Mouse (Mus musculus): Measurements from ENCODE around the gene Ralgps1. TPM values are rescaled to one million over a fixed set of nuclear protein-coding genes. Genes with fewer than 3 reads are reported as not detected.

The Ralgps1 gene
- polyA plus RNA-seq (2014; fragmentation: Illumina TruSeq; extraction: RNeasy Lipid Tissue Mini Kit (QIAGEN cat#74804)), result 6.4 TPM

DNA sequence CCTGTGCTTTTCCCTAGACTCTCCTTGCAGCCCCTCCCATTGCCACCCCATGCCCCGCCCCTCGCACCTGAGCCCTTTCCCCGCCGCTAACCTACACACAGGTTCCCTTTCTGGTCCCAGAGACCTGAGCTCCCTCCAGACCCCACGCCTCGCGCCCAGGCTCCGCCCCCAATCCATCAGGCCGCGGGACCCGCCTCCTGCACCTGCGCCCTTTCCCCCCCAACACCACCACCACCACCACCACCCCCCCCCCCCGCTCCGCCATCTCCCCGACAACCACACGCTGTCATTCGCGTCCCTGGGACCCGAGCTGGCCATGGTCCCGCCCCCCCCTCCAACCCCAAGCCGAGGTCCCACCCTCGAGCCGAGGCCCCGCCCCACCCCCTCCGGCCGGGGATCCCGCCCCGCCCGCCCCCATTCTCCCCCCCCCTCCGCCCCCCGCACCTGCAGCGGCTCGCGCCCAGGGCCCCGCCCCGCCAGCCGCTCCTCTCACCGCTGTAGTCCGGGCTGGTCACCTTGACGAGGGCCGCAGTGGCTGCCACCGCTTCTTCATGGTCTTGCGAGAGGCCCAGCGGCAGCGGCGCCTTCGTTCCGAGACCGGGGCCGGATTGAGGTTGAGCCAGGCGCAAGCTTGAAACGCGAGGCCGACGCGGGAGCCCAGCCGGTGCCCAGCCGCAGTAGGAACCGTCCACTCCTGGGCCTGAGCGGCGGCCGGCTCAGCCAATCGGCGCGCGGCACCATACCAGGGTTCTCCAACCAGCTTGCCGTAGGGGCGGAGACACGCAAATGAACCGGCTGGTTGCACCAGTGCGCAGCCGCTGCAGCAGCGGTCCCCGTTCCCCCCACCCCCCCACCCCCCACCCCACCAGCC is at the start of gene Ralgps1:
TSS of gene Ralgps1 (minus strand) at position 710 of the 871 bp plus-strand sequence.

DNA sequence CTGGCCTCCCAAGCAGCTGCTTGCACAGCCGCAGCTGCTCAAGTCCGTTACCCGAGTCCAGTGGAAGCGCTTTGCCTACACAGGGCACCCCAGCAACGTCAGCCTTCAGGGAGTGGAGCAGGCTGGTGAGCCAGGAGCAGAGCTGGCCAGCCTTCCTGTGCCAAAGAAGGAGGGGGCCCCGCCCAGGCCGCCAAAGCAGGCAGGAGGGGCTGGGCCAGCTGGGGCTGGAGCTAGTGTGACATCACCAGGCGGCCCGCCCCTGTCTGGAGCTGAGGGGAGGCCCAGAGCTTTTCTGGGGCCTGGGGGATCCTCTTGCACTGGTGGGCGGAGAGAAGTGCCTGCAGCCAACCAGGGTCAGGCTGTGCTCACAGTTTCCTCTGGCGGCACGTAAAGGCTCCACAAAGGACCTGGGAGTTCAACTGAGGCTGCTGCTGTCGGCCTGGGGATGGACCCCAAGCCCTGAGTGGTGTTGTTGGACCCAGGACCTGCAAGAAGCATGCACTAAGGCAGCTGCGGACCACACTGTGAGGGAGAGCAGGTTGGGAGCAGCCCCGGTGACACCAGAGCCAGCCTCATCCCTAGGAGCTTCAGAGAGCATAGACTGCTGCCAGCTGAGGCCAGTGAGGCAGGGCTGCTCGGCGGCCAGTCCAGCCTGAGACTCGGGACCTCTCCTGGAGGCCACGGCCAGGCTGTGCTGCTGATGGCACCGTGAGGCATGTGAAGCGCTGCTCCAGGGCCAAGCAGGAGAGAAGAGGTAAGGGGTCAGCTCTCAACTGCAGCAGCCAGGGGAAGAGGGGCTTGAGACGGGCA is 155.4 kb downstream of the Ralgps1 start, which contains the start of gene Angptl2:
TSS of gene Angptl2 (plus strand) at position 370 of the 810 bp plus-strand sequence.

DNA sequence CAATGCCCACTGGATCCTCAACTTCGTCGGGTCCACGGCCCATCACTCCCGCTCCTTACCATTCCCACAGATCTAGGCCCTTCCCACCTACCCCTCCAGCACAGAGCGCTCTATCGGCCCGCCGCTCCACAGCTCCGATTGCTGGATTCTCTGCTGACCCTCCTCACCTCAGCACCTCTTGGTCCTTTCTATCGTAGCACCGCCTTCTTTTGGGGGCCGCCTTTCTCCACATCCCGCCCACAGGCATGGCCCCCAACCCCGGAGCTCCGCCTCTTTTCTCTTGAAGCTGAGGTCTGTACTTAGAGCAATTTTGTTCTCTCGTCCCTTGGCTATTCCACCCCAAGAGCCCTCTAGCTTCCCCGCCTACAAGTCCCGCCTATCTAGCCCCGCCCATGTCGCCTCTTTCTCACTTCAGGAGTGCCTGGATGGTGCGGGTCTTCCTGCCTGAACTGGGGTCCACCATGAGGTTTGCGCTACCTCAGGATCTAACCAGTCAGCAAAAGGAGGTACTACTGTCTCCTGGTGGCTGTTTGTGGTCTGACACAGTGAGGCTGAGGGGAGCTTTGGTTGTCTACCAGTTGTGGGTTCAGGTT is 239.7 kb downstream of the Ralgps1 start, which contains the start of gene Garnl3:
TSS of gene Garnl3 (minus strand) at position 155 of the 593 bp plus-strand sequence.

Other genes with a start within 250 kb of the Ralgps1 start
- gene Garnl3, start 239.8 kb downstream of the Ralgps1 start, polyA plus RNA-seq (2014; fragmentation: Illumina TruSeq; extraction: RNeasy Lipid Tissue Mini Kit (QIAGEN cat#74804)), result 5.9 TPM
- gene Angptl2, start 155.4 kb downstream of the Ralgps1 start, polyA plus RNA-seq (2014; fragmentation: Illumina TruSeq; extraction: RNeasy Lipid Tissue Mini Kit (QIAGEN cat#74804)), result 13.6 TPM
- 9.5 TPM for gene Zbtb34, start 59.8 kb upstream of the Ralgps1 start, polyA plus RNA-seq (2014; fragmentation: Illumina TruSeq; extraction: RNeasy Lipid Tissue Mini Kit (QIAGEN cat#74804))
- 19.1 TPM for gene Zbtb43, start 97.1 kb upstream of the Ralgps1 start, polyA plus RNA-seq (2014; fragmentation: Illumina TruSeq; extraction: RNeasy Lipid Tissue Mini Kit (QIAGEN cat#74804))

Measured in ovary, adult 10 weeks (tissue).